Mouse (Mus musculus) v-Abl transformed pro-B cells (cell line): ENCODE data around the gene Wdr75.

Experiments used
- in situ Hi-C, 2 experiments: fragments of 400-800 bp; cut with MboI; formaldehyde crosslinking; loops; one replicate each; pipeline ENCODE4 v1.15.1; 2025; ENCODE audit not compliant: unreplicated experiment in 2 of 2

Wdr75 gene

GRCm38 (mm10) chr1:45830453-45831206 is 35.7 kb downstream of the Wdr75 start:
- in situ Hi-C loops, result loop anchor here in 1 of 2 experiments (25.0 kb wide), 2 partner anchors 1007 to 1132 kb away; no protein-coding TSS in a partner anchor

GRCm38 (mm10) chr1:45835362-45836063 is 40.5 kb downstream of the Wdr75 start:
- in situ Hi-C loops, result loop anchor here in 1 of 2 experiments (25.0 kb wide), 2 partner anchors 1002 to 1127 kb away; no protein-coding TSS in a partner anchor

- in situ Hi-C loops, result loop anchor here in 1 of 2 experiments (25.0 kb wide), 2 partner anchors 1000 to 1125 kb away; no protein-coding TSS in a partner anchor
Measured at GRCm38 (mm10) chr1:45837736-45838135, 42.8 kb downstream of the Wdr75 start.

- in situ Hi-C loops, result loop anchor here in 1 of 2 experiments (25.0 kb wide), 2 partner anchors 999 to 1124 kb away; no protein-coding TSS in a partner anchor
Measured at GRCm38 (mm10) chr1:45838271-45838670, 43.3 kb downstream of the Wdr75 start.

GRCm38 (mm10) chr1:45845466-45845865 is 50.5 kb downstream of the Wdr75 start:
- in situ Hi-C loops, result loop anchor here in 1 of 2 experiments (25.0 kb wide), 2 partner anchors 992 to 1117 kb away; no protein-coding TSS in a partner anchor

DNA sequence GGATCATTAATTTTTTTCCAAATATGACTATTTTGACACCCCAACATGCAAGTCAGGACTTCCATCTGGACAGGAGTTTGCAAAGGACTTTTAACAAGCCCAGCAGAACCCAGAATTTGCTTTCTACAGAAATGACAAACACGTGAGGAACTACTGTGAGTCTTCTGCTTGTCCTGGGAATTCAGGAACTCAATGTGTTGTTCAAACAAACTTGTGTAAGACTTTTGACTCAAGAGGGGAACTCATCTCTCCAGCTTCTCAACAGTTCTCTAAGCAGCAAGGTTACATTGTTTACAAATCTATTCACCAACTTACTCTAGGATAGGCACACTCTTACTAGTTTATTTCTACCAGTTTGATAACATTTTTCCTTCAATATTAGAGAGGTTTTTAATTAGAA is 63.1 kb downstream of the Wdr75 start:
- in situ Hi-C loops, result loop anchor here in 1 of 2 experiments (25.0 kb wide), 1 partner anchor 1054 kb away; no protein-coding TSS in a partner anchor

- in situ Hi-C loops, result loop anchor here in 1 of 2 experiments (25.0 kb wide), 1 partner anchor 1052 kb away; no protein-coding TSS in a partner anchor
Measured at GRCm38 (mm10) chr1:45860349-45860748, 65.4 kb downstream of the Wdr75 start.

GRCm38 (mm10) chr1:45861162-45861561 is 66.2 kb downstream of the Wdr75 start:
- in situ Hi-C loops, result loop anchor here in 1 of 2 experiments (25.0 kb wide), 1 partner anchor 1051 kb away; no protein-coding TSS in a partner anchor

DNA sequence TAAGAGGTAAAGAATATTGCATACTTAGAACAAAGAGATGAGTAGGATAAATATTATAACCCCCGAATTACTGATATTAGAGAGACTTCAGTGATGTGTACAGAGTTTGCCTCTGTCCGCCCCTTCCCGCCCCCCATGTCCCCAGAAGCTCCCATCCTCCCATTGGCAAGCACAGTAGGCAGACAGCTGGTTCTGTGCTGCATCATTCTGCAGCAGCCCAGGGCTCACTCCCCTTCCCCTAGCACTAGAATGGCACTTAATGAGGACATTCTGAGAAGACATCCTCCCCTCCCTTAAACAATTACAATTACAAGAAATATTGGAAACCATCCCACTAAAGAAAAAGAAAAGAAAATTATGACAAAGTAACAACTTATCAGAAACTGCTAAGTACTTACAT is 68.7 kb downstream of the Wdr75 start:
- in situ Hi-C loops, result loop anchor here in 1 of 2 experiments (25.0 kb wide), 1 partner anchor 1049 kb away; no protein-coding TSS in a partner anchor

DNA sequence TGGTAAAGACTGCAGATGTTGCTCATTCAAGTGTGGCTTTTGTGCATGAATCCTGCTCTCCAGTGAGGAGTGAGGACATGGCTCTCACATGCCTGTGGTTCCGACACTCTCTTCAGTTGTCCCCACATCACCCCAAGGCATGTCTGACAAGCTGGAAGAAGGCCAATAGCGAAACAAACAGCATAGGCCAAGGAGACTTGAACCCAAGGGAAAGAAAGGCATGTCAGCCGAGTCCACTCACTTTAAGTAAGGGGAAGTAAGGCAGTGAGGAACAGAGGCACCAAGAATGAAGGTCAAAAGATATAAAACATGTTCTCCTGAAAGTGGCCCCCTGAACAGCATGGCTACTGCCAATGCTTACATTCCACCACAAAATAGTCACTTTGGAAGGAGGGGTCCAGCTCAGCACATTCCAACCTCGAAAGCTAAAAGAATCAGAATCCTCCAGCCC is 69.6 kb downstream of the Wdr75 start:
- in situ Hi-C loops, result loop anchor here in 1 of 2 experiments (25.0 kb wide), 1 partner anchor 1048 kb away; no protein-coding TSS in a partner anchor

DNA sequence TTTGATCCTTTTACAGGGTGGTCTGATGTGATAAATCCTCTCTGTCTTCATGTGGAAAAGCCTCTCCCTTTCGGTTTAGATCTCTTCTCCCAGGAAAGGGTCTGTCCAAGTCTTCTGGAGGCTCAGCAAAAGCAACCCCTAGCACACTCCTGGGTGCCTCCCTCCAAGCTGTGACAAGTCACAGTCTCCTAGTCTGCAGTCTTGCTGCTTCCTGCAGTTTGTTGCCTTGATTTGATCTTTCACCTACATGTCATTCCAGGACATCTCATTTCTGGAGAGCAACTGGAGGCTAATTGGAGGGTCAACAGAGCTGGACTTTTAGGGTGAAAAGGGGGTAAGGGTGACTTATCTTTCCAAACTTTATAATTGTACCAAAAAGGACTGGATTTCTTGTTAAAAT is 70.3 kb downstream of the Wdr75 start:
- in situ Hi-C loops, result loop anchor here in 1 of 2 experiments (25.0 kb wide), 1 partner anchor 1047 kb away; no protein-coding TSS in a partner anchor

DNA sequence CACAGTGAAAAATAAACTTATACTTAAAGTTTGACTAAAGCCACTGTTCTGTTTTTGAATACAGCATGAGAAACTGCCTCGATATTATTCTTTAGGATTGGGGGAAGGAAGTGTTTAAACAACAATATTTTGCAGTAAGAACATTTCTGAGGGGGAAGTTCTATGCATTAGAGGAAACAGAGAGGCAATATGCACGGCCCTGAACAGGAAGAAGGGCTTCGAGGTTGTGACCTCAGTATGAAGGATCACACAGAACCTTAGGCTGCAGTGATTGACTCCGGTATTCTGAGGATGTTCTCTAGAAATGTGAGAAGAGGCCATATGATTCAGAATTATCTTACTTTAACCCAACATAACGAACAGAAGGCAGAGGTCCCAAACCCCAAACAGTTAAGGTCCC is 70.8 kb downstream of the Wdr75 start:
- in situ Hi-C loops, result loop anchor here in 1 of 2 experiments (25.0 kb wide), 1 partner anchor 1047 kb away; no protein-coding TSS in a partner anchor

DNA sequence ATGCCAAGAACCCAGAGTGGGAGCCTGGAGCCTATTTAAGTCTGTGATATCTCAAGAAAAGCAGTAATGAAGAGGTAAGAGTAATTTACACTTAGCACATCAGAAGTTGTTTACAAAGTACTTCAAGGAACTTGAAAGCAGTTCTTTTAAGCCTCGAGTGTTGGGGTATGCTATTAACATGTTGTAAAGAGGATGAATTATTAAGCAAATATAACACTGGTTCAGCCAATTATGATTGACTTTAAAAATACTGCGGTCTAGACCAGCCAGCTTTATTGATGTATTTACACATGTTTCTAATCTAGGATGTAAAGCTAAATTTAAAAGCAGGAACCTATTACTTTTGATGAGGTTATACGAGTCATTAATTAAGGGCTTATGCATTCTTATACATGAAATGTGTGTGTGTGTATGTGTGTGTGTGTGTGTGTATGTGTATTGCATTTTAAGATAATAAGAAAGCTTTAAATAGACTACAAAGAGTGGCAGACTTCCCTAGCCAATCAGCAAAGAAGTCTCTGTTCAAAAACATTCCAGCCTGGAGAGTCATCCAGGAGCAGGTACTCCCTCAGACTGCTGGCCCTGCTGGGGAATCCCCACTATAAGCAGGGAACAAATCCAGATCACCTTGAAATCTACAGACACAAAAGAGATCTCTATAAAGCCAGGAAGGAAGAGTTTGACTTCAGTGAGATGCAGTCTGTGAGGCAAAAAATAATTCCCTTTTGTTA is 71.5 kb downstream of the Wdr75 start:
- in situ Hi-C loops, result loop anchor here in 1 of 2 experiments (25.0 kb wide), 1 partner anchor 1046 kb away; no protein-coding TSS in a partner anchor

- in situ Hi-C loops, result loop anchor here in 1 of 2 experiments (25.0 kb wide), 1 partner anchor 1044 kb away; no protein-coding TSS in a partner anchor
Measured at GRCm38 (mm10) chr1:45868050-45868449, 73.1 kb downstream of the Wdr75 start.

- in situ Hi-C loops, result loop anchor here in 1 of 2 experiments (25.0 kb wide), 1 partner anchor 1044 kb away; no protein-coding TSS in a partner anchor
Measured at GRCm38 (mm10) chr1:45868479-45869137, 73.6 kb downstream of the Wdr75 start.
